Mouse (Mus musculus): Measurements from ENCODE around the gene Dspp. TPM values are rescaled to one million over a fixed set of nuclear protein-coding genes. Genes with fewer than 3 reads are reported as not detected.
A peak's percentile ranks its signal among the peaks of the same experiment; 100 is the strongest.

Gene Dspp
- total and polyA plus RNA-seq, 3 experiments: not detected

- no peak overlapping the region for H3K4me3 ChIP-seq (replicated peaks in 1 of 3; ENCODE audit: low read depth in 2 of 3, low read length in 2 of 3, poor library complexity in 1 of 3)
- no peaks in the 10 kb centered on the region for H3K79me2 ChIP-seq (replicated peaks; ENCODE audit: control insufficient read depth, extremely low read depth, insufficient read depth, poor library complexity, severe bottlenecking)
- no peaks in the 10 kb centered on the region for H3K36me3 ChIP-seq (replicated peaks in 1 of 2; ENCODE audit: control insufficient read depth in 1 of 2, insufficient read depth in 1 of 2, low read length in 1 of 2)
- dilution Hi-C loops (cut with MboI; ENCODE audit: extremely low pct_ligation_motif_present, extremely low pct_unique_long_range_greater_than_20kb, low sequenced_read_pairs) (no loop called here), in situ Hi-C loops (cut with MboI; ENCODE audit: low pct_ligation_motif_present, low pct_unique_long_range_greater_than_20kb, low sequenced_read_pairs) (loop anchor here (25.0 kb wide), 1 partner anchor 236 kb away; the partner anchor contains the start of gene Spp1)
- TF ChIP-seq MAX (IDR thresholded peaks at IDR 0.05; ENCODE audit: low read length) (no peak), UBTF (IDR thresholded peaks at IDR 0.05; ENCODE audit: low read depth, low read length) (no peak), ZKSCAN1 (IDR thresholded peaks at IDR 0.05; ENCODE audit: borderline replicate concordance, low read depth, low read length) (no peak), POLR2AphosphoS2 (IDR thresholded peaks at IDR 0.05; ENCODE audit: low read depth, low read length) (no peak), ETS1 (conservative IDR thresholded peaks at IDR 0.05; ENCODE audit: low read depth, low read length) (no peak), KAT2A (IDR thresholded peaks at IDR 0.05; ENCODE audit: insufficient replicate concordance, low read length) (no peak)
- no peak for DNase-seq (ENCODE audit: extremely low read depth)
- no peaks in the 10 kb centered on the region for H3K27me3 ChIP-seq (replicated peaks)
- no peak overlapping the region for H3K4me2 ChIP-seq (ENCODE audit: insufficient read depth, low read depth, poor library complexity, severe bottlenecking)
- peaks cover 0 to 6% of the 10 kb centered on the region in 2 experiments; a peak in 2 of 4 replicates for H3K4me1 ChIP-seq (ENCODE audit: control insufficient read depth in 1 of 2, insufficient read depth in 2 of 2)
- no peaks in the 10 kb centered on the region for H3K9me3 ChIP-seq (replicated peaks; ENCODE audit: low read length)
- H3K9ac ChIP-seq (ENCODE audit: insufficient read depth, low read depth): no peak overlapping the region
- H3K27ac ChIP-seq (ENCODE audit: insufficient read depth, low read depth): no peak overlapping the region
These were observed 30.8 kb downstream of the Dspp start for GRCm38 (mm10) chr5:104201153-104201950.

GRCm38 (mm10) chr5:104202351-104202750 lies 31.8 kb downstream of the Dspp start, which contains the start of gene Dmp1:
Gene Dmp1, plus strand, starts transcription at chr5:104202613.
- no peak within 1 kb of the TSS for H3K4me3 ChIP-seq (replicated peaks in 1 of 3; ENCODE audit: low read depth in 2 of 3, low read length in 2 of 3, poor library complexity in 1 of 3)
- no peak within 1 kb of the TSS for H3K9ac ChIP-seq (ENCODE audit: insufficient read depth, low read depth)
- H3K4me2 ChIP-seq (ENCODE audit: insufficient read depth, low read depth, poor library complexity, severe bottlenecking): no peak within 1 kb of the TSS
- H3K4me1 ChIP-seq (ENCODE audit: control insufficient read depth in 1 of 2, insufficient read depth in 2 of 2): peaks cover 0 to 6% of the 10 kb centered on the region in 2 experiments; a peak in 2 of 4 replicates
- H3K9me3 ChIP-seq (replicated peaks; ENCODE audit: low read length): no peaks in the 10 kb centered on the region
- TF ChIP-seq PAX5 (IDR thresholded peaks at IDR 0.05; ENCODE audit: low read length) (no peak), MAFK (IDR thresholded peaks at IDR 0.05; ENCODE audit: insufficient replicate concordance, low read length) (0 out of 2 replicates have a peak, but pooled peaks have one; percentile 6), ETS1 (conservative IDR thresholded peaks at IDR 0.05; ENCODE audit: low read depth, low read length) (peak; percentile 43), RAD21 (IDR thresholded peaks at IDR 0.05; ENCODE audit: low read depth, low read length) (no peak), BHLHE40 (IDR thresholded peaks at IDR 0.05; ENCODE audit: low read depth, low read length) (no peak)
- no peaks in the 10 kb centered on the region for H3K27me3 ChIP-seq (replicated peaks)
- in situ Hi-C loops (cut with MboI; ENCODE audit: low pct_ligation_motif_present, low pct_unique_long_range_greater_than_20kb, low sequenced_read_pairs) (loop anchor here (25.0 kb wide), 1 partner anchor 235 kb away; the partner anchor contains the start of gene Spp1), dilution Hi-C loops (cut with MboI; ENCODE audit: extremely low pct_ligation_motif_present, extremely low pct_unique_long_range_greater_than_20kb, low sequenced_read_pairs) (no loop called here)
- no peaks in the 10 kb centered on the region for H3K79me2 ChIP-seq (replicated peaks; ENCODE audit: control insufficient read depth, extremely low read depth, insufficient read depth, poor library complexity, severe bottlenecking)
- peak; percentile 35 for DNase-seq (ENCODE audit: extremely low read depth)
- no peaks in the 10 kb centered on the region for H3K36me3 ChIP-seq (replicated peaks in 1 of 2; ENCODE audit: control insufficient read depth in 1 of 2, insufficient read depth in 1 of 2, low read length in 1 of 2)
- H3K27ac ChIP-seq (ENCODE audit: insufficient read depth, low read depth): no peak within 1 kb of the TSS; the same call in 1 of the 2 replicates

- Histone ChIP-seq H3K27ac (ENCODE audit: insufficient read depth, low read depth) (no peak overlapping the region), H3K79me2 (replicated peaks; ENCODE audit: control insufficient read depth, extremely low read depth, insufficient read depth, poor library complexity, severe bottlenecking) (no peaks in the 10 kb centered on the region), H3K4me1 (ENCODE audit: control insufficient read depth in 1 of 2, insufficient read depth in 2 of 2) (no peaks in the 10 kb centered on the region), H3K36me3 (replicated peaks in 1 of 2; ENCODE audit: control insufficient read depth in 1 of 2, insufficient read depth in 1 of 2, low read length in 1 of 2) (no peaks in the 10 kb centered on the region), H3K9me3 (replicated peaks; ENCODE audit: low read length) (no peaks in the 10 kb centered on the region), H3K9ac (ENCODE audit: insufficient read depth, low read depth) (no peak overlapping the region), H3K27me3 (replicated peaks) (no peaks in the 10 kb centered on the region), H3K4me2 (ENCODE audit: insufficient read depth, low read depth, poor library complexity, severe bottlenecking) (no peak overlapping the region), H3K4me3 (replicated peaks in 1 of 3; ENCODE audit: low read depth in 2 of 3, low read length in 2 of 3, poor library complexity in 1 of 3) (no peak overlapping the region)
- TF ChIP-seq MAZ (IDR thresholded peaks at IDR 0.05; ENCODE audit: low read depth, low read length) (no peak), POLR2AphosphoS2 (IDR thresholded peaks at IDR 0.05; ENCODE audit: low read depth, low read length) (no peak), ZKSCAN1 (IDR thresholded peaks at IDR 0.05; ENCODE audit: borderline replicate concordance, low read depth, low read length) (no peak), E2F4 (IDR thresholded peaks at IDR 0.05; ENCODE audit: insufficient replicate concordance, low read depth, low read length) (no peak), GABPA (IDR thresholded peaks at IDR 0.05; ENCODE audit: insufficient replicate concordance, low read depth, low read length) (no peak), MAX (IDR thresholded peaks at IDR 0.05; ENCODE audit: low read length) (no peak)
- DNase-seq (ENCODE audit: extremely low read depth): no peak
- in situ Hi-C loops (cut with MboI; ENCODE audit: low pct_ligation_motif_present, low pct_unique_long_range_greater_than_20kb, low sequenced_read_pairs) (loop anchor here (25.0 kb wide), 1 partner anchor 225 kb away; the partner anchor contains the start of gene Spp1), dilution Hi-C loops (cut with MboI; ENCODE audit: extremely low pct_ligation_motif_present, extremely low pct_unique_long_range_greater_than_20kb, low sequenced_read_pairs) (no loop called here)
These were observed 42.0 kb downstream of the Dspp start for GRCm38 (mm10) chr5:104212531-104212930.
